Mouse (Mus musculus) hindbrain, embryonic 13.5 days (tissue): ENCODE results near the gene Ptprn2. TPM values are rescaled to one million over a fixed set of nuclear protein-coding genes. Genes with fewer than 3 reads are reported as not detected.

Experiments
- ATAC-seq: fragments of 200-750 bp; cut with Nextera tagmentation; 2 replicates; pipeline ENCODE4 v1.8.0; 2017; ENCODE audit warnings: moderate TSS enrichment; ENCODE audit not compliant: low FRiP score
- H3K27ac ChIP-seq: fragments of 300-500 bp; sonication (generic); 2 replicates; pipeline ENCODE4 v1.5.1; 2015; ENCODE audit warnings: inconsistent platforms, mild to moderate bottlenecking, moderate library complexity
- H3K27me3 ChIP-seq: fragments of 300-500 bp; sonication (generic); 2 replicates; pipeline ENCODE4 v1.6.1; 2015; ENCODE audit warnings: mild to moderate bottlenecking, inconsistent platforms
- H3K36me3 ChIP-seq: fragments of 300-500 bp; sonication (generic); 2 replicates; pipeline ENCODE4 v1.6.1; 2015; ENCODE audit warnings: mild to moderate bottlenecking, inconsistent platforms
- H3K4me1 ChIP-seq: fragments of 300-500 bp; sonication (generic); replicated peaks from 2 replicates; pipeline ENCODE4 v1.6.1; 2015; ENCODE audit warnings: inconsistent platforms
- H3K4me2 ChIP-seq: fragments of 300-500 bp; sonication (generic); 2 replicates; pipeline ENCODE4 v1.6.1; 2015; ENCODE audit warnings: inconsistent platforms, mild to moderate bottlenecking, moderate library complexity
- H3K4me3 ChIP-seq: fragments of 300-500 bp; sonication (generic); 2 replicates; pipeline ENCODE4 v1.5.1; 2015; ENCODE audit warnings: mild to moderate bottlenecking, inconsistent platforms
- H3K9ac ChIP-seq: fragments of 300-500 bp; sonication (generic); 2 replicates; pipeline ENCODE4 v1.6.1; 2015; ENCODE audit warnings: mild to moderate bottlenecking, inconsistent platforms
- H3K9me3 ChIP-seq: fragments of 300-500 bp; sonication (generic); 2 replicates; pipeline ENCODE4 v1.6.1; 2016; ENCODE audit warnings: inconsistent platforms
- WGBS: fragments of 180-500 bp; shearing (Covaris S2); methylation state at CpG from one replicate; pipeline ENCODE4 v1.1.7; 2015; 5-methylcytosine and 5-hydroxymethylcytosine counted together
- polyA plus RNA-seq: library from polyadenylated mRNA; unstranded; fragments of >200 nt; fragmentation: Nextera tagmentation; extraction: Ambion mirVana; gene quantifications from 2 replicates; pipeline ENCODE4 v1.2.1, GENCODE M21; 2015

Gene Ptprn2
- polyA plus RNA-seq, 1 experiment from 2014 or later, result 10.3 TPM

DNA sequence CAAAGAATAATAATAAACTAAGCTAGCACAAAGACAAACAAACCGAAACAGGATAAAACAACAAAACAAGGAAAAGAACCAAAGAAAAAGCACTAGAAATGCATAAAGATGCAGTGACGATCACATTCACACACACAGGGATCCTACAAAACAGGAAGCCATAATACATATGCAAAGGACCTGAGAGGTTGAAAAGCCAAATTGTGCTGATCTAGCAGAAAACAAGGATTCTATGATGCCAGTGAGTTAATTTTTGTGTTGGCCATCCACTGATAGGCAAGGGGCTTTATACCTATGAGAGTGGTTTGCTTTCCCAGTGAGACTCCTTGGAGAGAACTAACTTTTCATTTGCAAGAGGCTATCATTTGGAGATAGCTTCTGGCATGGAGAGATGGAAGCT lies 204.3 kb downstream of the Ptprn2 start:
- H3K4me2 ChIP-seq, result no peak overlapping the region
- H3K4me3 ChIP-seq, result no peak overlapping the region
- H3K9ac ChIP-seq, result no peak overlapping the region
- WGBS, result 91% methylated on average over 2 of the region's 2 CpGs
- no peaks in the 10 kb centered on the region for H3K27me3 ChIP-seq
- no peak overlapping the region for H3K27ac ChIP-seq
- no peaks in the 10 kb centered on the region for H3K4me1 ChIP-seq
- H3K9me3 ChIP-seq, result no peaks in the 10 kb centered on the region; the same call in 1 of the 2 replicates
- no peak for ATAC-seq
- no peaks in the 10 kb centered on the region for H3K36me3 ChIP-seq

GRCm38 (mm10) chr12:116709535-116709934 lies 224.0 kb downstream of the Ptprn2 start:
- Histone ChIP-seq H3K9me3 (no peaks in the 10 kb centered on the region), H3K4me2 (no peak overlapping the region), H3K4me1 (peaks cover 19% of the 10 kb centered on the region), H3K27ac (no peak overlapping the region), H3K27me3 (no peaks in the 10 kb centered on the region), H3K36me3 (no peaks in the 10 kb centered on the region), H3K4me3 (no peak overlapping the region), H3K9ac (no peak overlapping the region)
- no peak; the same call in 1 of the 2 replicates for ATAC-seq
- WGBS, result 72% methylated on average over 5 of the region's 5 CpGs

- Histone ChIP-seq H3K9ac (no peak overlapping the region), H3K36me3 (no peaks in the 10 kb centered on the region), H3K4me3 (no peak overlapping the region), H3K4me2 (no peak overlapping the region), H3K27ac (peak overlapping the region; percentile 52; the same call in 1 of the 2 replicates), H3K9me3 (no peaks in the 10 kb centered on the region), H3K27me3 (no peaks in the 10 kb centered on the region), H3K4me1 (peaks cover 19% of the 10 kb centered on the region)
- WGBS, result 50% methylated on average over 3 of the region's 3 CpGs
- ATAC-seq, result no peak
These were observed 225.2 kb downstream of the Ptprn2 start for GRCm38 (mm10) chr12:116710716-116711115.

GRCm38 (mm10) chr12:116711133-116711532 lies 225.6 kb downstream of the Ptprn2 start:
- WGBS, result 77% methylated on average over 6 of the region's 6 CpGs
- H3K4me2 ChIP-seq, result no peak overlapping the region
- no peaks in the 10 kb centered on the region for H3K27me3 ChIP-seq
- H3K36me3 ChIP-seq, result no peaks in the 10 kb centered on the region
- H3K27ac ChIP-seq, result peak overlapping the region; percentile 52; the same call in 1 of the 2 replicates
- no peaks in the 10 kb centered on the region for H3K9me3 ChIP-seq
- no peak overlapping the region for H3K4me3 ChIP-seq
- no peak; the same call in 1 of the 2 replicates for ATAC-seq
- no peak overlapping the region for H3K9ac ChIP-seq
- H3K4me1 ChIP-seq, result peaks cover 19% of the 10 kb centered on the region

DNA sequence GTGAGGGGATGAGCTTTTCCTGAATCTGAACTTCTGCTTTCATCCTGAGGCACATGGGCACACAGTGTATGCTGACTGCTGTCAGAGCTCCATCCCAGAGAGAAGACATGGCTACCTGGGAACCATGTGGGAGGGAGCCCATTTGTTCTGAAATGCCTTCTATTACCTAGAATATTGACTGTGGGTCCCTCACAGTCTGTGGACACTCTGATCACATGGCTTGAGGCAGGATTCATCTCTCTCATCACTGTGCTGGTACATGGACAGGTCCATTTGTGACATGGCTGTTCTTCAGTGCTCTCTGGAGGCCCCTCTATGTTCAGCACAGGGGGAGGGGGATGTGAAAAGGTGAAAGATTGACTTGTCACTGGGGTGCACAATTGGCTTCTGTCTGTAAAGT lies 227.6 kb downstream of the Ptprn2 start:
- peaks cover 19% of the 10 kb centered on the region for H3K4me1 ChIP-seq
- H3K27me3 ChIP-seq, result no peaks in the 10 kb centered on the region
- no peaks in the 10 kb centered on the region for H3K9me3 ChIP-seq
- H3K4me3 ChIP-seq, result no peak overlapping the region
- no peak for ATAC-seq
- no peak overlapping the region for H3K9ac ChIP-seq
- no peak overlapping the region for H3K27ac ChIP-seq
- H3K36me3 ChIP-seq, result no peaks in the 10 kb centered on the region
- H3K4me2 ChIP-seq, result no peak overlapping the region

DNA sequence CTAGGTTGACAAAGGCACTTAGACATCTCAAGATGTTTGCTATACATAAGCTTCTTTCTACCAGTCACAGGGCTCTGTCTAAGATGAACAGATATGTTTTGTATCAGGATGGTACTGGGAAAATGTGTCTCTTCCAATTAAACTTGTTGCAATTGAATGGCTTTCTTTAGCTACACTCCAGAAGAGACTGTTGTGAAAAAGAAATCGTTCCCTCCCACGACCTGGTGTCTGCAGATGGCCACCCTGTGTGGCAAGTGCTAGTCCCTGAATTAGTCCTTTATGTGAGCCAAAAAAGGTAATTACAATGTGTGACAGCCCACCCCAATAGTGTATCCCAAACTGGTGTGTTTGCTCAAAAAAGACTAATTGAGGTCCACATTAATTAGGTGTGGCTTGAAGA lies 235.5 kb downstream of the Ptprn2 start:
- WGBS, result 74% methylated on average over 2 of the region's 2 CpGs
- no peak for ATAC-seq

GRCm38 (mm10) chr12:116740141-116740540 lies 254.6 kb downstream of the Ptprn2 start:
- Histone ChIP-seq H3K4me1 (no peaks in the 10 kb centered on the region), H3K4me2 (no peak overlapping the region), H3K36me3 (no peaks in the 10 kb centered on the region), H3K27me3 (no peaks in the 10 kb centered on the region), H3K27ac (no peak overlapping the region), H3K9me3 (no peaks in the 10 kb centered on the region), H3K4me3 (no peak overlapping the region), H3K9ac (no peak overlapping the region)
- WGBS, result 88% methylated on average over 5 of the region's 5 CpGs
- no peak for ATAC-seq

More for the DNA sequence above, 235.5 kb downstream of the Ptprn2 start:
- no peak overlapping the region for H3K4me3 ChIP-seq
- no peaks in the 10 kb centered on the region for H3K27me3 ChIP-seq
- no peak overlapping the region for H3K4me2 ChIP-seq
- H3K9ac ChIP-seq, result no peak overlapping the region
- H3K36me3 ChIP-seq, result no peaks in the 10 kb centered on the region
- no peaks in the 10 kb centered on the region for H3K4me1 ChIP-seq
- H3K9me3 ChIP-seq, result no peaks in the 10 kb centered on the region
- H3K27ac ChIP-seq, result no peak overlapping the region

GRCm38 (mm10) chr12:116741300-116741699 lies 255.8 kb downstream of the Ptprn2 start:
- Histone ChIP-seq H3K4me2 (no peak overlapping the region), H3K4me3 (no peak overlapping the region), H3K9me3 (no peaks in the 10 kb centered on the region), H3K27me3 (no peaks in the 10 kb centered on the region), H3K4me1 (no peaks in the 10 kb centered on the region), H3K36me3 (no peaks in the 10 kb centered on the region), H3K27ac (no peak overlapping the region), H3K9ac (no peak overlapping the region)
- ATAC-seq, result no peak

- no peak overlapping the region for H3K4me2 ChIP-seq
- no peaks in the 10 kb centered on the region for H3K4me1 ChIP-seq
- no peaks in the 10 kb centered on the region for H3K9me3 ChIP-seq
- 91% methylated on average over 2 of the region's 2 CpGs for WGBS
- no peak overlapping the region for H3K4me3 ChIP-seq
- no peak for ATAC-seq
- no peaks in the 10 kb centered on the region for H3K36me3 ChIP-seq
- no peak overlapping the region for H3K9ac ChIP-seq
- H3K27me3 ChIP-seq, result no peaks in the 10 kb centered on the region
- H3K27ac ChIP-seq, result no peak overlapping the region
These were observed 260.9 kb downstream of the Ptprn2 start for GRCm38 (mm10) chr12:116746401-116746800.

GRCm38 (mm10) chr12:116752784-116753183 lies 267.3 kb downstream of the Ptprn2 start:
- ATAC-seq, result no peak
- Histone ChIP-seq H3K4me3 (no peak overlapping the region), H3K36me3 (no peaks in the 10 kb centered on the region), H3K27ac (no peak overlapping the region), H3K4me1 (no peaks in the 10 kb centered on the region), H3K27me3 (no peaks in the 10 kb centered on the region), H3K4me2 (no peak overlapping the region), H3K9me3 (no peaks in the 10 kb centered on the region), H3K9ac (no peak overlapping the region)
- WGBS, result 79% methylated on average over 1 of the region's 1 CpGs

- H3K27ac ChIP-seq, result no peak overlapping the region
- no peak overlapping the region for H3K9ac ChIP-seq
- H3K4me3 ChIP-seq, result no peak overlapping the region
- no peak for ATAC-seq
- H3K9me3 ChIP-seq, result no peaks in the 10 kb centered on the region
- 0 out of 2 replicates have a peak, but pooled peaks cover 3% of the 10 kb centered on the region for H3K4me1 ChIP-seq
- H3K27me3 ChIP-seq, result no peaks in the 10 kb centered on the region
- no peaks in the 10 kb centered on the region for H3K36me3 ChIP-seq
- H3K4me2 ChIP-seq, result no peak overlapping the region
These were observed 278.4 kb downstream of the Ptprn2 start for GRCm38 (mm10) chr12:116763961-116764360.

GRCm38 (mm10) chr12:116770911-116771310 lies 285.4 kb downstream of the Ptprn2 start:
- ATAC-seq, result no peak
- Histone ChIP-seq H3K4me1 (peaks cover 12% of the 10 kb centered on the region; the same call in 1 of the 2 replicates), H3K9me3 (no peaks in the 10 kb centered on the region), H3K4me2 (no peak overlapping the region), H3K9ac (no peak overlapping the region), H3K4me3 (no peak overlapping the region), H3K36me3 (no peaks in the 10 kb centered on the region), H3K27me3 (no peaks in the 10 kb centered on the region), H3K27ac (no peak overlapping the region)
- 56% methylated on average over 6 of the region's 6 CpGs for WGBS

DNA sequence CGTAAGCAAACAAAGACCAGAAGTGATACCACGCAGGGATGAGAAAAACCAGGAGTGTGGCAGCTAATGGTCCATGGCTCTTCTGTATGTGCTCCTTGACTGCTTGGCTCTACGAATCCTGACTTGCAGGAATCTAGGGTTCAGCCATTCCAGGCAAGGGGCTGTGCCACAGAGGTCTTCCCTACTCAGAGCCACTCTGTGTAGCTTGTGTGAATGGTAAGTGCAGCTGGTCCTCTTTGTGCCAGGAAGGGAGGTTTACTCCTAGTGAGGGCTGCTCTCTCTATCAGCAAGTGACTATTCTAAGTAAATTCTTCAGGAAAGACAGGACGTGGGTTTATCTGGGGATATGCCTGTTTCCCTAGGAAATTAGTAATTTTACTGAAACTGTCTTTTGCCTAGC lies 286.0 kb downstream of the Ptprn2 start:
- H3K4me3 ChIP-seq, result no peak overlapping the region
- no peaks in the 10 kb centered on the region for H3K9me3 ChIP-seq
- H3K4me1 ChIP-seq, result peaks cover 12% of the 10 kb centered on the region; the same call in 1 of the 2 replicates
- WGBS, result 78% methylated on average over 4 of the region's 4 CpGs
- H3K36me3 ChIP-seq, result no peaks in the 10 kb centered on the region
- H3K9ac ChIP-seq, result no peak overlapping the region
- ATAC-seq, result no peak
- no peak overlapping the region for H3K4me2 ChIP-seq
- H3K27me3 ChIP-seq, result no peaks in the 10 kb centered on the region
- H3K27ac ChIP-seq, result no peak overlapping the region
